Mouse (Mus musculus): ENCODE data around the gene Ferd3l. TPM values are rescaled to one million over a fixed set of nuclear protein-coding genes. Genes with fewer than 3 reads are reported as not detected.

Ferd3l gene
- polyA plus RNA-seq, 1 experiment from 2014 or later: not detected

DNA sequence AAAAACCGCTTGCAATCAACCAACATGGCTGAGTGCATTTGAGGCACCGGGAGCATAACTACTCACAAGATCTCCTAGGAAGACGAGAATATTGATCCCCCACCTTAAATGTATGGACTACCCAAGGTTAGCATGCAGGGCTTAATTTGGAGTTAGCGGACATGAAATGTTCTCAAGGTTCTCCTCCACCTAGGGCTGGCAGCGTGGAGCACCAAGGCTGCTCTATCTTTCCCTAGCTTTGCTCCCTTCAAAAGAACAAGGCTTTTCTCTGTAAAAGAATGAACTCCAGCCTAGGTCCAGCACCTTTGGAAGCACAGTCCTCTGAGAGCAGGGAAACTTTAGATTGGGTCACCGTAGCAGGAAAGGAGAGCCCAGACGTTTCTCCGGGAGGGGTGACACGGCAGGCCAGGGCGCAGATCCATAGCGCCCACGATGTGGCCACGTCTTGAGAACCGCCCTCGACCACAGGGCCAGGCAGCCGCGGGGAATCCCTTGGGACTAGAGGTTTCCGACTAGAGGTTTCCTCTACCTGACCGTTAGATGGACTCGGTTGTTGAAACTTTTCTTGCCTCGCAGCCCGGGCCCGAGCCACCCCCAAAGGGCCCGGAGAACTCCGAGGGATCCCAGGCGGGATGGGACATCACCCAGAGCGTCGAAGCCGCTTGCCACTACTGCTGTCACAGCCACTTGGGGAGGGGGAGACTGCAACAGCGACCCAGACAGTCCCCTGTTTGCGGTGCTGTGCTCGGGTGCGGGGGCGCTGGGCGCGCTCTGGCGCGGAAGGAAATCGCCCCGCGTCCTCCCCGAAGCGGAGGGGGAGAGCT, 28.6 kb downstream of the Ferd3l start:
- WGBS: under 1% methylated on average over 40 of the region's 43 CpGs
- Histone ChIP-seq H3K27me3 (replicated peaks; ENCODE audit: control insufficient read depth, insufficient read depth, low read length) (peaks cover 53% of the 10 kb centered on the region), H3K4me3 (replicated peaks; ENCODE audit: low read length) (peak overlapping the region; percentile 50), H3K4me2 (ENCODE audit: low read length) (peak overlapping the region; percentile 71), H3K27ac (ENCODE audit: low read length) (no peak overlapping the region), H3K36me3 (ENCODE audit: control insufficient read depth, insufficient read depth) (no peaks in the 10 kb centered on the region), H3K4me1 (replicated peaks; ENCODE audit: control insufficient read depth, insufficient read depth, low read length) (peaks cover 21% of the 10 kb centered on the region), H3K9me3 (ENCODE audit: control insufficient read depth, low read length) (no peaks in the 10 kb centered on the region), H3K9ac (replicated peaks; ENCODE audit: low read depth, low read length) (no peak overlapping the region)
- peak; percentile 26; the same call in 1 of the 2 replicates for ATAC-seq

DNA sequence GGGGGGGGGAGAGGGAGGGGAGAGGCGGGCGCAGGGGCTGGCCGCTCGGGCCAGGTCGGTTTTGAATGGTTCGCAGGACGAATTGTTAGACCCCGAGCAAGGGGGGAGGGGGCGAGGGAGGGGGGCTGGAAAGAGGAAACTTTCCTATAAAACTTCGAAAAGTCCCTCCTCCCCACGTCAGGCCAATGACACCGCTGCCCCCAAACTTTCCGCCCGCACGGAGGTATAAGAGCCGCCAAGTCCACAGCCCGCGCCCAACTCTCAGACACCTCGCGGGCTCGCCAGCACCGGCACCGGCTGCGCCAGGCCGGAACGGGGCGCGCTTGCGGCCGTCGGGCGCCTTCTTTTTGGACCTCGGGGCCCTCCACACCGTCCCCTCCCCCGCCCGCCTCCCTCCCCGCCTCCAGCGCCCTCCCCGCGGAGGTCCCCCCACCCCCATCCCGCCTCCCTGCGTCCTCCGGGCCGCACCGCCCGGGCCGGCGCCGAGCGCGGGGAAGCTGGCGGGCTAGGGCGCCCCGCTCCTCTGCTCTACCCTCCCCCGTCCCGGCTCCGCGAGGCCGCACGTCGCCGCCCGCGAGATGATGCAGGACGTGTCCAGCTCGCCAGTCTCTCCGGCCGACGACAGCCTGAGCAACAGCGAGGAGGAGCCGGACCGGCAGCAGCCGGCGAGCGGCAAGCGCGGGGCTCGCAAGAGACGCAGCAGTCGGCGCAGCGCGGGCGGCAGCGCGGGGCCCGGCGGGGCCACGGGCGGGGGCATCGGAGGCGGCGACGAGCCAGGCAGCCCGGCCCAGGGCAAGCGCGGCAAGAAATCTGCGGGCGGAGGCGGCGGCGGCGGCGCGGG, 29.4 kb downstream of the Ferd3l start, which contains the start of gene Twist1:
TSS of gene Twist1 (plus strand) at position 272 of the 841 bp plus-strand sequence.
- peak within 1 kb of the TSS; percentile 50 for H3K4me3 ChIP-seq (replicated peaks; ENCODE audit: low read length)
- peaks cover 60% of the 10 kb centered on the region for H3K27me3 ChIP-seq (replicated peaks; ENCODE audit: control insufficient read depth, insufficient read depth, low read length)
- ATAC-seq: peak; percentile 71
- no peak within 1 kb of the TSS for H3K27ac ChIP-seq (ENCODE audit: low read length)
- H3K36me3 ChIP-seq (ENCODE audit: control insufficient read depth, insufficient read depth): no peaks in the 10 kb centered on the region
- H3K4me2 ChIP-seq (ENCODE audit: low read length): peak within 1 kb of the TSS; percentile 71
- under 1% methylated on average over 76 of the region's 105 CpGs for WGBS
- H3K4me1 ChIP-seq (replicated peaks; ENCODE audit: control insufficient read depth, insufficient read depth, low read length): peaks cover 21% of the 10 kb centered on the region
- no peaks in the 10 kb centered on the region for H3K9me3 ChIP-seq (ENCODE audit: control insufficient read depth, low read length)
- H3K9ac ChIP-seq (replicated peaks; ENCODE audit: low read depth, low read length): peak within 1 kb of the TSS; percentile 59

DNA sequence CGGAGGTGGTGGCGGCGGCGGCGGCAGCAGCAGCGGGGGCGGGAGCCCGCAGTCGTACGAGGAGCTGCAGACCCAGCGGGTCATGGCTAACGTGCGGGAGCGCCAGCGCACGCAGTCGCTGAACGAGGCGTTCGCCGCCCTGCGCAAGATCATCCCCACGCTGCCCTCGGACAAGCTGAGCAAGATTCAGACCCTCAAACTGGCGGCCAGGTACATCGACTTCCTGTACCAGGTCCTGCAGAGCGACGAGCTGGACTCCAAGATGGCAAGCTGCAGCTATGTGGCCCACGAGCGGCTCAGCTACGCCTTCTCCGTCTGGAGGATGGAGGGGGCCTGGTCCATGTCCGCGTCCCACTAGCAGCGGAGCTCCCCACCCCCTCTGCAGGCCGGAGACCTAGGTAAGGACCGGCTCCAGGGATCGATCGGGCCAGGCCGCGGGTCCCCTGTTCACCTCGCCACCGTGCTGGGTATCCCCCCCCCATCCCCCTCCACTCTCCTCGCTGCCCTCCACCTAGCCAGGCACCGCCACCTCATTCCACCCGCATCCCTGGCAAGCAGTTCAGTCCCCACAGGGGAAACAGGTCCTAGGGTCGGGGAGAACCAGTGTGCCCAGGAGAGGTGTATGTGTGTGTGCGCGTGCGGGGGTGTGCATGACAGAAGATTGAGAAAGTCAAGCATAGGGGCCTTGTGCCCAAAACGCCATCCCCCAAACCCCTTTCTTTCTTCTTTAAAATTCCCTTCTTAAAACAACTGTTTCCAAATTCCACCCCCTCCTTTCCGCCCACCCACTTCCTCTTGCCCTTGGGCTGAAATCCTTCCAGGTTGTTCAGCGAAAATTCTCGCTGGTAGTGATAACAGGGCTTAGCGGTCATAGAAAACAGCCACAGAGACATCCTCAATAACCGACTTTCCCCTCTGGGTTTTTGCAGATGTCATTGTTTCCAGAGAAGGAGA, 30.3 kb downstream of the Ferd3l start:
- no peak overlapping the region for H3K27ac ChIP-seq (ENCODE audit: low read length)
- H3K36me3 ChIP-seq (ENCODE audit: control insufficient read depth, insufficient read depth): no peaks in the 10 kb centered on the region
- peak overlapping the region; percentile 50 for H3K4me3 ChIP-seq (replicated peaks; ENCODE audit: low read length)
- H3K4me1 ChIP-seq (replicated peaks; ENCODE audit: control insufficient read depth, insufficient read depth, low read length): peaks cover 24% of the 10 kb centered on the region
- H3K9me3 ChIP-seq (ENCODE audit: control insufficient read depth, low read length): no peaks in the 10 kb centered on the region
- H3K27me3 ChIP-seq (replicated peaks; ENCODE audit: control insufficient read depth, insufficient read depth, low read length): peaks cover 61% of the 10 kb centered on the region
- WGBS: 2% methylated on average over 52 of the region's 56 CpGs
- ATAC-seq: peak; percentile 54
- H3K9ac ChIP-seq (replicated peaks; ENCODE audit: low read depth, low read length): peak overlapping the region; percentile 59
- H3K4me2 ChIP-seq (ENCODE audit: low read length): peak overlapping the region; percentile 71

GRCm38 (mm10) chr12:33959206-33959605, 31.0 kb downstream of the Ferd3l start:
- Histone ChIP-seq H3K27ac (ENCODE audit: low read length) (no peak overlapping the region), H3K9me3 (ENCODE audit: control insufficient read depth, low read length) (no peaks in the 10 kb centered on the region), H3K4me3 (replicated peaks; ENCODE audit: low read length) (no peak overlapping the region), H3K4me1 (replicated peaks; ENCODE audit: control insufficient read depth, insufficient read depth, low read length) (peaks cover 24% of the 10 kb centered on the region), H3K9ac (replicated peaks; ENCODE audit: low read depth, low read length) (no peak overlapping the region), H3K27me3 (replicated peaks; ENCODE audit: control insufficient read depth, insufficient read depth, low read length) (peaks cover 60% of the 10 kb centered on the region), H3K4me2 (ENCODE audit: low read length) (no peak overlapping the region), H3K36me3 (ENCODE audit: control insufficient read depth, insufficient read depth) (no peaks in the 10 kb centered on the region)
- no peak for ATAC-seq
- 7% methylated on average over 6 of the region's 6 CpGs for WGBS

GRCm38 (mm10) chr12:33959846-33960245, 31.6 kb downstream of the Ferd3l start:
- Histone ChIP-seq H3K4me1 (replicated peaks; ENCODE audit: control insufficient read depth, insufficient read depth, low read length) (peaks cover 24% of the 10 kb centered on the region), H3K4me2 (ENCODE audit: low read length) (no peak overlapping the region), H3K4me3 (replicated peaks; ENCODE audit: low read length) (no peak overlapping the region), H3K9me3 (ENCODE audit: control insufficient read depth, low read length) (no peaks in the 10 kb centered on the region), H3K27ac (ENCODE audit: low read length) (no peak overlapping the region), H3K27me3 (replicated peaks; ENCODE audit: control insufficient read depth, insufficient read depth, low read length) (peaks cover 60% of the 10 kb centered on the region), H3K9ac (replicated peaks; ENCODE audit: low read depth, low read length) (no peak overlapping the region), H3K36me3 (ENCODE audit: control insufficient read depth, insufficient read depth) (no peaks in the 10 kb centered on the region)
- ATAC-seq: no peak
- WGBS: 3% methylated on average over 3 of the region's 3 CpGs

- WGBS: 7% methylated on average over 5 of the region's 5 CpGs
- no peak overlapping the region for H3K9ac ChIP-seq (replicated peaks; ENCODE audit: low read depth, low read length)
- no peak for ATAC-seq
- no peaks in the 10 kb centered on the region for H3K9me3 ChIP-seq (ENCODE audit: control insufficient read depth, low read length)
- peaks cover 62% of the 10 kb centered on the region for H3K27me3 ChIP-seq (replicated peaks; ENCODE audit: control insufficient read depth, insufficient read depth, low read length)
- no peak overlapping the region for H3K4me3 ChIP-seq (replicated peaks; ENCODE audit: low read length)
- H3K4me2 ChIP-seq (ENCODE audit: low read length): no peak overlapping the region
- H3K36me3 ChIP-seq (ENCODE audit: control insufficient read depth, insufficient read depth): no peaks in the 10 kb centered on the region
- no peak overlapping the region for H3K27ac ChIP-seq (ENCODE audit: low read length)
- H3K4me1 ChIP-seq (replicated peaks; ENCODE audit: control insufficient read depth, insufficient read depth, low read length): peaks cover 24% of the 10 kb centered on the region
Observed at GRCm38 (mm10) chr12:33961013-33961412, 32.8 kb downstream of the Ferd3l start.

- Histone ChIP-seq H3K4me1 (replicated peaks; ENCODE audit: control insufficient read depth, insufficient read depth, low read length) (peaks cover 23% of the 10 kb centered on the region), H3K4me3 (replicated peaks; ENCODE audit: low read length) (no peak overlapping the region), H3K9me3 (ENCODE audit: control insufficient read depth, low read length) (no peaks in the 10 kb centered on the region), H3K36me3 (ENCODE audit: control insufficient read depth, insufficient read depth) (no peaks in the 10 kb centered on the region), H3K27ac (ENCODE audit: low read length) (no peak overlapping the region), H3K9ac (replicated peaks; ENCODE audit: low read depth, low read length) (no peak overlapping the region), H3K27me3 (replicated peaks; ENCODE audit: control insufficient read depth, insufficient read depth, low read length) (peaks cover 56% of the 10 kb centered on the region), H3K4me2 (ENCODE audit: low read length) (no peak overlapping the region)
- no peak for ATAC-seq
- WGBS: 3% methylated on average over 17 of the region's 17 CpGs
Observed at GRCm38 (mm10) chr12:33962118-33962772, 34.0 kb downstream of the Ferd3l start.

DNA sequence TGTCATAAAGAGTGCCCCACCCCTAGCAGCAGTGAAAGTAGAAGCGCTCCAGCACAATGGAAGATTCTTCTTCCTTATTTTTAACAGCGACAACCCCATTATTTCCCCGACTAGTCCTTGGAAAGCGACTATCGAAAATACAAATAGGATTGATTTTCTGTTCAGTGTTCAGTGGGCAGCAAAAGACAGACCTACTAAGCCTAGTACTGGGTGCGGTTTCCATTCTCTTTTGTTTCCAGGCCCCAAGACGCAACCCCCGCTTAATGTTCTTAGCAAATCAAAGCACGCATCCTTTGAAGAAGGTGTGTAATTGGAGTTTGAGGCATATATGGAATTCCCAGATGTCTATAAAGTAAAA, 34.5 kb downstream of the Ferd3l start:
- Histone ChIP-seq H3K9ac (replicated peaks; ENCODE audit: low read depth, low read length) (no peak overlapping the region), H3K27me3 (replicated peaks; ENCODE audit: control insufficient read depth, insufficient read depth, low read length) (peaks cover 58% of the 10 kb centered on the region), H3K9me3 (ENCODE audit: control insufficient read depth, low read length) (no peaks in the 10 kb centered on the region), H3K4me2 (ENCODE audit: low read length) (no peak overlapping the region), H3K4me3 (replicated peaks; ENCODE audit: low read length) (no peak overlapping the region), H3K4me1 (replicated peaks; ENCODE audit: control insufficient read depth, insufficient read depth, low read length) (peaks cover 18% of the 10 kb centered on the region), H3K27ac (ENCODE audit: low read length) (no peak overlapping the region), H3K36me3 (ENCODE audit: control insufficient read depth, insufficient read depth) (no peaks in the 10 kb centered on the region)
- WGBS: 3% methylated on average over 9 of the region's 9 CpGs
- no peak for ATAC-seq

All from forebrain, embryonic 16.5 days (tissue).